9 mouse cellular contexts compared by ENCODE assay signal in genomic region chr13:99837772-99838425, GRCm38 (mm10).
DNase-seq lines count a peak whose midpoint lies in the region; ATAC-seq and TF ChIP-seq lines count a peak whose summit lies in the region.
"Had no signal": no experiment of that assay in that cellular context is flagged by ENCODE, and none has a peak within 500 bp of the region (broad histone marks: within the 10 kb centered on the region; RNA-seq: fewer than 3 reads in every experiment).

No protein-coding gene starts in this region.

- H3K9me3 ChIP-seq in lung, embryonic 16.5 days (ENCODE audit: control insufficient read depth, low read length): peaks cover 3% of the 10 kb centered on the region; the same call in 1 of the 2 replicates
- H3K9me3 ChIP-seq: liver, embryonic 15.5 days had no signal

- H3K4me1 ChIP-seq in lung, embryonic 16.5 days (replicated peaks; ENCODE audit: control insufficient read depth, insufficient read depth, low read length): 0 out of 2 replicates have a peak, but pooled peaks cover 2% of the 10 kb centered on the region
- H3K4me1 ChIP-seq: liver, embryonic 15.5 days had no signal

- no peak overlapping the region for H3K9ac ChIP-seq in lung, embryonic 16.5 days (ENCODE audit: low read length)
- H3K9ac ChIP-seq: liver, embryonic 15.5 days had no signal

- DNase-seq in Patski (ENCODE audit: low read depth, low spot score): no peak
- peak; percentile 85 to 86 for DNase-seq in cerebellum, adult 18-20 months
- DNase-seq in heart, postnatal 4 days: peak; percentile 83
- DNase-seq in layer of hippocampus, adult 9-10 months (ENCODE audit: low spot score): peak; percentile 88
- peak; percentile 89 for DNase-seq in retina, postnatal 1 day
- DNase-seq in spleen, postnatal 36 days (ENCODE audit: low spot score in 2 of 2): no peak

- H3K4me3 ChIP-seq in lung, embryonic 16.5 days (ENCODE audit: low read length): no peak overlapping the region
- H3K4me3 ChIP-seq: liver, embryonic 15.5 days had no signal

- ATAC-seq in Patski: no peak
- peak; percentile 88 for ATAC-seq in frontal cortex, adult (ENCODE audit: low TSS enrichment)
- ATAC-seq in lung, embryonic 16.5 days (ENCODE audit: low read depth): peak; percentile 70

- no peak overlapping the region for H3K27ac ChIP-seq in lung, embryonic 16.5 days (ENCODE audit: low read length)
- H3K27ac ChIP-seq: liver, embryonic 15.5 days had no signal

- peak; percentile 85 for TF ChIP-seq CTCF in Patski (IDR thresholded peaks at IDR 0.05)

- no peaks in the 10 kb centered on the region for H3K36me3 ChIP-seq in lung, embryonic 16.5 days (ENCODE audit: control insufficient read depth, insufficient read depth, low read length)
- H3K36me3 ChIP-seq: liver, embryonic 15.5 days had no signal

- H3K4me2 ChIP-seq in lung, embryonic 16.5 days (ENCODE audit: low read depth, low read length): no peak overlapping the region
- H3K4me2 ChIP-seq: liver, embryonic 15.5 days had no signal

- WGBS in lung, embryonic 16.5 days: 34% methylated on average over 11 of the region's 11 CpGs

- no peaks in the 10 kb centered on the region for H3K27me3 ChIP-seq in Patski
- no peaks in the 10 kb centered on the region for H3K27me3 ChIP-seq in lung, embryonic 16.5 days (ENCODE audit: control insufficient read depth, insufficient read depth, low read depth, low read length)
- H3K27me3 ChIP-seq: liver, embryonic 15.5 days had no signal

- POLR2A ChIA-PET in Patski (lab: Charles Lee): no interaction called here

- CTCF ChIA-PET in Patski (lab: Charles Lee): interaction anchor here (0.6 to 5.9 kb wide), 9 partner anchors 12 to 492 kb away, joined by 3 to 43 read pairs (median 4); no protein-coding TSS in a partner anchor

- in situ Hi-C loops in Patski (cut with MboI; ENCODE audit: low pct_unique_long_range_greater_than_20kb): loop anchor here (25.0 kb wide), 1 partner anchor 676 kb away; no protein-coding TSS in a partner anchor

Comparison
In these comparisons a context has a peak if more than half of its experiments do, and no peak if none do; other contexts are left out.
1. DNase-seq: peak in cerebellum, adult 18-20 months (2 of 2), heart, postnatal 4 days (single experiment), layer of hippocampus, adult 9-10 months (single experiment) and retina, postnatal 1 day (single experiment); none in Patski (single experiment) and spleen, postnatal 36 days (0 of 2).